Mouse (Mus musculus): Measurements from ENCODE around the gene Gm44973. TPM values are rescaled to one million over a fixed set of nuclear protein-coding genes. Genes with fewer than 3 reads are reported as not detected.
"Not testable (repeated sequence)": the region's sequence is repeated elsewhere in the genome, so short reads cannot be mapped to it uniquely, and the experiment has no call there.

The Gm44973 gene
- polyA plus RNA-seq, 1 experiment from 2014 or later: 1.3 TPM

GRCm38 (mm10) chr7:5076931-5077330 is 61.6 kb downstream of the Gm44973 start:
- Histone ChIP-seq H3K36me3 (peaks cover 69% of the 10 kb centered on the region), H3K9me3 (no peaks in the 10 kb centered on the region), H3K4me3 (replicated peaks) (no peak overlapping the region), H3K9ac (replicated peaks) (no peak overlapping the region), H3K27me3 (no peaks in the 10 kb centered on the region), H3K4me2 (replicated peaks) (no peak overlapping the region), H3K27ac (no peak overlapping the region), H3K4me1 (replicated peaks) (peaks cover 17% of the 10 kb centered on the region)
- WGBS: 88% methylated on average over 2 of the region's 2 CpGs
- no peak for ATAC-seq

GRCm38 (mm10) chr7:5079365-5080009 is 64.2 kb downstream of the Gm44973 start:
- ATAC-seq: peak; percentile 57
- Histone ChIP-seq H3K36me3 (peaks cover 57% of the 10 kb centered on the region), H3K4me3 (replicated peaks) (peak overlapping the region; percentile 98), H3K4me1 (replicated peaks) (peaks cover 25% of the 10 kb centered on the region), H3K9ac (replicated peaks) (peak overlapping the region; percentile 96; the same call in 1 of the 2 replicates), H3K27ac (peak overlapping the region; percentile 90), H3K4me2 (replicated peaks) (peak overlapping the region; percentile 95)
- not testable (repeated sequence) for H3K27me3 ChIP-seq, H3K9me3 ChIP-seq
- 55% methylated on average over 11 of the region's 13 CpGs for WGBS

GRCm38 (mm10) chr7:5080010-5080751 is 64.9 kb downstream of the Gm44973 start, which contains the start of gene Epn1:
Gene Epn1, plus strand, starts transcription at chr7:5080235.
- Histone ChIP-seq H3K4me3 (replicated peaks) (peak within 1 kb of the TSS; percentile 98), H3K36me3 (peaks cover 57% of the 10 kb centered on the region), H3K9me3 (no peaks in the 10 kb centered on the region), H3K4me1 (replicated peaks) (peaks cover 25% of the 10 kb centered on the region), H3K4me2 (replicated peaks) (peak within 1 kb of the TSS; percentile 95), H3K27me3 (no peaks in the 10 kb centered on the region), H3K27ac (peak within 1 kb of the TSS; percentile 90), H3K9ac (replicated peaks) (peak within 1 kb of the TSS; percentile 96)
- ATAC-seq: peak; percentile 98
- WGBS: under 1% methylated on average over 79 of the region's 81 CpGs

- 20% methylated on average over 6 of the region's 6 CpGs for WGBS
- H3K4me3 ChIP-seq (replicated peaks): peak overlapping the region; percentile 98
- H3K9ac ChIP-seq (replicated peaks): peak overlapping the region; percentile 96
- peak overlapping the region; percentile 90; the same call in 1 of the 2 replicates for H3K27ac ChIP-seq
- H3K4me2 ChIP-seq (replicated peaks): peak overlapping the region; percentile 95
- H3K27me3 ChIP-seq: no peaks in the 10 kb centered on the region
- no peak for ATAC-seq
- H3K4me1 ChIP-seq (replicated peaks): peaks cover 28% of the 10 kb centered on the region
- no peaks in the 10 kb centered on the region for H3K9me3 ChIP-seq
- H3K36me3 ChIP-seq: peaks cover 53% of the 10 kb centered on the region
Observed at GRCm38 (mm10) chr7:5080815-5081214, 65.5 kb downstream of the Gm44973 start.

GRCm38 (mm10) chr7:5081241-5081640 is 65.9 kb downstream of the Gm44973 start:
- WGBS: 75% methylated on average over 6 of the region's 6 CpGs
- Histone ChIP-seq H3K27me3 (no peaks in the 10 kb centered on the region), H3K9ac (replicated peaks) (peak overlapping the region; percentile 96), H3K4me3 (replicated peaks) (peak overlapping the region; percentile 98), H3K27ac (no peak overlapping the region), H3K4me2 (replicated peaks) (peak overlapping the region; percentile 95), H3K36me3 (peaks cover 54% of the 10 kb centered on the region), H3K4me1 (replicated peaks) (peaks cover 28% of the 10 kb centered on the region), H3K9me3 (no peaks in the 10 kb centered on the region)
- no peak for ATAC-seq

- H3K4me1 ChIP-seq (replicated peaks): peaks cover 28% of the 10 kb centered on the region
- H3K36me3 ChIP-seq: peaks cover 51% of the 10 kb centered on the region
- WGBS: 98% methylated on average over 2 of the region's 2 CpGs
- no peaks in the 10 kb centered on the region for H3K27me3 ChIP-seq
- no peak for ATAC-seq
- no peak overlapping the region for H3K9ac ChIP-seq (replicated peaks)
- H3K9me3 ChIP-seq: no peaks in the 10 kb centered on the region
- peak overlapping the region; percentile 0; the same call in 1 of the 2 replicates for H3K4me3 ChIP-seq (replicated peaks)
- H3K27ac ChIP-seq: no peak overlapping the region
- peak overlapping the region; percentile 95 for H3K4me2 ChIP-seq (replicated peaks)
Observed at GRCm38 (mm10) chr7:5081939-5082338, 66.6 kb downstream of the Gm44973 start.

Other genes starting within 250 kb of the Gm44973 start
- not detected in 2 replicates for gene Fam71e2, start 244.2 kb upstream of the Gm44973 start, polyA plus RNA-seq (2015; fragmentation: Nextera tagmentation; extraction: Ambion mirVana)
- 0.48 and 1.1 TPM in 2 replicates for gene Il11, start 232.6 kb upstream of the Gm44973 start, polyA plus RNA-seq (2015; fragmentation: Nextera tagmentation; extraction: Ambion mirVana)
- 0.45 TPM in 1 of 2 replicates, not detected in the other for gene Tmem190, start 232.6 kb upstream of the Gm44973 start, polyA plus RNA-seq (2015; fragmentation: Nextera tagmentation; extraction: Ambion mirVana)
- gene Tmem238, start 225.8 kb upstream of the Gm44973 start, polyA plus RNA-seq (2015; fragmentation: Nextera tagmentation; extraction: Ambion mirVana): 2.5 and 3.0 TPM in 2 replicates
- gene Rpl28, start 222.6 kb upstream of the Gm44973 start, polyA plus RNA-seq (2015; fragmentation: Nextera tagmentation; extraction: Ambion mirVana): 224 and 265 TPM in 2 replicates
- 281 and 301 TPM in 2 replicates for gene Ube2s, start 202.9 kb upstream of the Gm44973 start, polyA plus RNA-seq (2015; fragmentation: Nextera tagmentation; extraction: Ambion mirVana)
- 8.8 and 9.7 TPM in 2 replicates for gene Shisa7, start 170.8 kb upstream of the Gm44973 start, polyA plus RNA-seq (2015; fragmentation: Nextera tagmentation; extraction: Ambion mirVana)
- gene Isoc2b, start 145.2 kb upstream of the Gm44973 start, polyA plus RNA-seq (2015; fragmentation: Nextera tagmentation; extraction: Ambion mirVana): 3.3 and 5.3 TPM in 2 replicates
- 0.43 and 0.65 TPM in 2 replicates for gene Isoc2a, start 138.3 kb upstream of the Gm44973 start, polyA plus RNA-seq (2015; fragmentation: Nextera tagmentation; extraction: Ambion mirVana)
- 0.31 and 0.32 TPM in 2 replicates for gene Gm36210, start 109.0 kb upstream of the Gm44973 start, polyA plus RNA-seq (2015; fragmentation: Nextera tagmentation; extraction: Ambion mirVana)
- 4.3 and 4.4 TPM in 2 replicates for gene Zfp628, start 100.3 kb upstream of the Gm44973 start, polyA plus RNA-seq (2015; fragmentation: Nextera tagmentation; extraction: Ambion mirVana)
- gene Nat14, start 93.5 kb upstream of the Gm44973 start, polyA plus RNA-seq (2015; fragmentation: Nextera tagmentation; extraction: Ambion mirVana): 29.5 and 31.1 TPM in 2 replicates
- 0.88 and 0.98 TPM in 2 replicates for gene Ssc5d, start 89.7 kb upstream of the Gm44973 start, polyA plus RNA-seq (2015; fragmentation: Nextera tagmentation; extraction: Ambion mirVana)
- gene Sbk2, start 51.1 kb upstream of the Gm44973 start, polyA plus RNA-seq (2015; fragmentation: Nextera tagmentation; extraction: Ambion mirVana): 0.12 and 0.13 TPM in 2 replicates
- 0.10 and 0.13 TPM in 2 replicates for gene Sbk3, start 44.3 kb upstream of the Gm44973 start, polyA plus RNA-seq (2015; fragmentation: Nextera tagmentation; extraction: Ambion mirVana)
- 65.2 and 68.4 TPM in 2 replicates for gene Zfp579, start 19.3 kb upstream of the Gm44973 start, polyA plus RNA-seq (2015; fragmentation: Nextera tagmentation; extraction: Ambion mirVana)
- gene Zfp524, start 1.1 kb upstream of the Gm44973 start, polyA plus RNA-seq (2015; fragmentation: Nextera tagmentation; extraction: Ambion mirVana): 8.6 and 8.9 TPM in 2 replicates
- 42.0 and 51.1 TPM in 2 replicates for gene Fiz1, start 799 bp upstream of the Gm44973 start, polyA plus RNA-seq (2015; fragmentation: Nextera tagmentation; extraction: Ambion mirVana)
- gene Zfp865, start 4.9 kb downstream of the Gm44973 start, polyA plus RNA-seq (2015; fragmentation: Nextera tagmentation; extraction: Ambion mirVana): 5.7 and 7.9 TPM in 2 replicates
- gene Ccdc106, start 5.1 kb downstream of the Gm44973 start, polyA plus RNA-seq (2015; fragmentation: Nextera tagmentation; extraction: Ambion mirVana): 25.8 and 30.1 TPM in 2 replicates
- gene 4632433K11Rik, start 18.6 kb downstream of the Gm44973 start, polyA plus RNA-seq (2015; fragmentation: Nextera tagmentation; extraction: Ambion mirVana): not detected in 2 replicates
- gene Zfp784, start 22.9 kb downstream of the Gm44973 start, polyA plus RNA-seq (2015; fragmentation: Nextera tagmentation; extraction: Ambion mirVana): 10.5 and 11.2 TPM in 2 replicates
- 70.1 and 72.8 TPM in 2 replicates for gene Zfp580, start 36.0 kb downstream of the Gm44973 start, polyA plus RNA-seq (2015; fragmentation: Nextera tagmentation; extraction: Ambion mirVana)
- gene U2af2, start 46.6 kb downstream of the Gm44973 start, polyA plus RNA-seq (2015; fragmentation: Nextera tagmentation; extraction: Ambion mirVana): 121 and 128 TPM in 2 replicates
- 73.5 and 80.1 TPM in 2 replicates for gene Epn1, start 64.7 kb downstream of the Gm44973 start, polyA plus RNA-seq (2015; fragmentation: Nextera tagmentation; extraction: Ambion mirVana)
- not detected in 2 replicates for gene Rfpl4, start 101.5 kb downstream of the Gm44973 start, polyA plus RNA-seq (2015; fragmentation: Nextera tagmentation; extraction: Ambion mirVana)
- 0.38 and 0.41 TPM in 2 replicates for gene Rasl2-9, start 110.5 kb downstream of the Gm44973 start, polyA plus RNA-seq (2015; fragmentation: Nextera tagmentation; extraction: Ambion mirVana)
- 0.01 TPM in 1 of 2 replicates, not detected in the other for gene Vmn1r55, start 134.2 kb downstream of the Gm44973 start, polyA plus RNA-seq (2015; fragmentation: Nextera tagmentation; extraction: Ambion mirVana)
- gene Vmn1r56, start 181.3 kb downstream of the Gm44973 start, polyA plus RNA-seq (2015; fragmentation: Nextera tagmentation; extraction: Ambion mirVana): not detected in 2 replicates
- not detected in 2 replicates for gene Vmn1r57, start 203.0 kb downstream of the Gm44973 start, polyA plus RNA-seq (2015; fragmentation: Nextera tagmentation; extraction: Ambion mirVana)

All from midbrain, embryonic 13.5 days (tissue).